Mouse (Mus musculus) regulatory T cell (primary cell): ENCODE results near the gene Asb12.
"Not testable (repeated sequence)": the region's sequence is repeated elsewhere in the genome, so short reads cannot be mapped to it uniquely, and the experiment has no call there.

Source experiments
- in situ Hi-C: fragments of 300-600 bp; cut with MboI, MseI; formaldehyde crosslinking; loops from one replicate; pipeline ENCODE4 v1.15.1; 2025; ENCODE audit warnings: high pct_unique_total_duplicates

Gene Asb12

GRCm38 (mm10) chrX:95557887-95558286 lies at the start of gene Asb12, which contains the start of gene Pfn5:
Gene Asb12 (minus strand): TSS chrX:95557987.
Gene Pfn5 (plus strand): TSS chrX:95558104.
- in situ Hi-C loops = no loop called here

- in situ Hi-C loops = no loop called here
Observed at GRCm38 (mm10) chrX:95600609-95601008, 42.8 kb upstream of the Asb12 start.

- in situ Hi-C loops = no loop called here
Observed at GRCm38 (mm10) chrX:95554321-95554720, 3.5 kb downstream of the Asb12 start.

- in situ Hi-C loops = not testable (repeated sequence)
Observed at GRCm38 (mm10) chrX:95535493-95535892, 22.3 kb downstream of the Asb12 start.

GRCm38 (mm10) chrX:95525166-95525565 lies 32.6 kb downstream of the Asb12 start:
- in situ Hi-C loops = no loop called here

- in situ Hi-C loops = no loop called here
Observed at GRCm38 (mm10) chrX:95523883-95524282, 33.9 kb downstream of the Asb12 start.

GRCm38 (mm10) chrX:95457166-95457565 lies 100.6 kb downstream of the Asb12 start:
- in situ Hi-C loops = no loop called here

- in situ Hi-C loops = no loop called here
Observed at GRCm38 (mm10) chrX:95445866-95446265, 111.9 kb downstream of the Asb12 start.

- in situ Hi-C loops = no loop called here
Observed at GRCm38 (mm10) chrX:95445141-95445540, 112.6 kb downstream of the Asb12 start.

- in situ Hi-C loops = no loop called here
Observed at GRCm38 (mm10) chrX:95444776-95445111, 113.0 kb downstream of the Asb12 start, which contains the start of gene Amer1. Gene Amer1 (minus strand): TSS chrX:95444872.

GRCm38 (mm10) chrX:95443898-95444775 lies 113.7 kb downstream of the Asb12 start:
- in situ Hi-C loops = no loop called here

- in situ Hi-C loops = no loop called here
Observed at GRCm38 (mm10) chrX:95443390-95443789, 114.4 kb downstream of the Asb12 start.

GRCm38 (mm10) chrX:95442261-95442660 lies 115.5 kb downstream of the Asb12 start:
- in situ Hi-C loops = no loop called here

GRCm38 (mm10) chrX:95441290-95441689 lies 116.5 kb downstream of the Asb12 start:
- in situ Hi-C loops = no loop called here

- in situ Hi-C loops = no loop called here
Observed at GRCm38 (mm10) chrX:95438491-95438890, 119.3 kb downstream of the Asb12 start.

- in situ Hi-C loops = no loop called here
Observed at GRCm38 (mm10) chrX:95437236-95437635, 120.6 kb downstream of the Asb12 start.
